Mouse (Mus musculus) lung, adult 2 months (tissue): ENCODE data around the gene Ctbp2.

Experiments used
- CTCF ChIP-seq: fragments of 200-500 bp; IDR thresholded peaks from 2 replicates; pipeline ENCODE4 v1.5.1; 2011; ENCODE audit warnings: mild to moderate bottlenecking, low read length, control low read depth; ENCODE audit not compliant: insufficient read depth
- POLR2A ChIP-seq: fragments of 200-500 bp; IDR thresholded peaks from 2 replicates; pipeline ENCODE4 v1.6.1; 2011; ENCODE audit warnings: low read depth, mild to moderate bottlenecking, control low read depth, low read length, borderline replicate concordance; ENCODE audit errors: extremely low read depth

GRCm38 (mm10) chr7:133154846-133155245 lies 30.7 kb upstream of the Ctbp2 start:
- TF ChIP-seq CTCF (no peak), POLR2A (no peak)
